Mouse (Mus musculus) myocyte (in vitro differentiated cells): ENCODE results near the gene Trpm4.

ENCODE experiments used
- CEBPB ChIP-seq: IDR thresholded peaks from 2 replicates; pipeline ENCODE4 v1.6.1; 2011; ENCODE audit warnings: mild to moderate bottlenecking, moderate library complexity; ENCODE audit not compliant: poor library complexity, insufficient read depth, severe bottlenecking
- E2F4 ChIP-seq: IDR thresholded peaks from one replicate; pipeline ENCODE4 v1.6.1; 2011; ENCODE audit warnings: mild to moderate bottlenecking, control low read depth, moderate library complexity; ENCODE audit not compliant: insufficient read depth
- MAX ChIP-seq: IDR thresholded peaks from one replicate; pipeline ENCODE4 v1.6.1; 2011; ENCODE audit warnings: low read depth, mild to moderate bottlenecking, control low read depth
- MYOD1 ChIP-seq, 3 experiments: IDR thresholded peaks; one replicate each; pipeline ENCODE4 v1.6.1; 2011; ENCODE audit warnings: control low read depth in 2 of 3, low read depth in 2 of 3, mild to moderate bottlenecking in 2 of 3, moderate library complexity in 1 of 3; ENCODE audit not compliant: insufficient read length in 2 of 3, control insufficient read depth in 1 of 3
- MYOG ChIP-seq, 3 experiments: IDR thresholded peaks; one replicate each; pipeline ENCODE4 v1.6.1; 2011; ENCODE audit warnings: control low read depth in 2 of 3, low read depth in 2 of 3, mild to moderate bottlenecking in 2 of 3; ENCODE audit not compliant: insufficient read length in 2 of 3, control insufficient read depth in 1 of 3, insufficient read depth in 1 of 3
- POLR2A ChIP-seq: IDR thresholded peaks from one replicate; pipeline ENCODE4 v1.6.1; 2011; ENCODE audit warnings: low read depth, mild to moderate bottlenecking, control low read depth, moderate library complexity; ENCODE audit not compliant: insufficient read length
- POLR2AphosphoS2 ChIP-seq: IDR thresholded peaks from one replicate; pipeline ENCODE4 v1.6.1; 2011; ENCODE audit warnings: low read depth, control low read depth; ENCODE audit not compliant: insufficient read length
- REST ChIP-seq: IDR thresholded peaks from one replicate; pipeline ENCODE4 v1.6.1; 2011; ENCODE audit warnings: mild to moderate bottlenecking, control low read depth, moderate library complexity; ENCODE audit not compliant: insufficient read depth, insufficient read length
- SRF ChIP-seq: IDR thresholded peaks from one replicate; pipeline ENCODE4 v1.6.1; 2011; ENCODE audit warnings: low read depth; ENCODE audit not compliant: control insufficient read depth, insufficient read length
- TCF12 ChIP-seq: IDR thresholded peaks from one replicate; pipeline ENCODE4 v1.6.1; 2011; ENCODE audit warnings: mild to moderate bottlenecking, control low read depth; ENCODE audit not compliant: poor library complexity, insufficient read depth, severe bottlenecking
- TCF3 ChIP-seq: IDR thresholded peaks from one replicate; pipeline ENCODE4 v1.6.1; 2011; ENCODE audit warnings: low read depth, control low read depth; ENCODE audit not compliant: insufficient read length
- USF1 ChIP-seq: IDR thresholded peaks from one replicate; pipeline ENCODE4 v1.6.1; 2011; ENCODE audit warnings: low read depth, mild to moderate bottlenecking, control low read depth, moderate library complexity

- no peak for TF ChIP-seq MAX
- TF ChIP-seq POLR2A: no peak
- no peak for TF ChIP-seq POLR2AphosphoS2
- TF ChIP-seq TCF3: no peak
- TF ChIP-seq MYOD1 (IDR thresholded peaks at IDR 0.05; ENCODE audit: control insufficient read depth in 1 of 3, insufficient read length in 2 of 3, low read depth in 2 of 3): no peak
- TF ChIP-seq E2F4: no peak
- TF ChIP-seq TCF12: no peak
- no peak for TF ChIP-seq USF1
- no peak for TF ChIP-seq CEBPB
- TF ChIP-seq MYOG (IDR thresholded peaks at IDR 0.05; ENCODE audit: control insufficient read depth in 1 of 3, insufficient read depth in 1 of 3, insufficient read length in 2 of 3, low read depth in 2 of 3): no peak
- no peak for TF ChIP-seq SRF
- no peak for TF ChIP-seq REST
Observed at GRCm38 (mm10) chr7:45356087-45356486, 22.5 kb upstream of the Trpm4 start.
